Mouse (Mus musculus): ENCODE results near the gene Nfasc. TPM values are rescaled to one million over a fixed set of nuclear protein-coding genes. Genes with fewer than 3 reads are reported as not detected.

Gene Nfasc
- polyA plus RNA-seq, 1 experiment from 2014 or later: 0.99 TPM

- DNase-seq (ENCODE audit: low spot score) (no peak), ATAC-seq (ENCODE audit: insufficient number of reproducible peaks, low FRiP score, low TSS enrichment, low read depth) (no peak)
- no peak overlapping the region for H3K27ac ChIP-seq (replicated peaks; ENCODE audit: low read depth, low read length)
- no peak overlapping the region for H3K4me2 ChIP-seq (ENCODE audit: low read depth, severe bottlenecking)
- no peaks in the 10 kb centered on the region for H3K9me3 ChIP-seq (ENCODE audit: control insufficient read depth, low read length)
- 62% methylated on average over 9 of the region's 9 CpGs for WGBS
- peaks cover 23% of the 10 kb centered on the region for H3K4me1 ChIP-seq (ENCODE audit: control insufficient read depth, insufficient read depth, low read length)
- H3K36me3 ChIP-seq (ENCODE audit: control insufficient read depth, insufficient read depth, low read length): no peaks in the 10 kb centered on the region
- H3K27me3 ChIP-seq (ENCODE audit: control insufficient read depth, insufficient read depth, low read length): 0 out of 2 replicates have a peak, but pooled peaks cover 4% of the 10 kb centered on the region
- H3K9ac ChIP-seq (ENCODE audit: low read length): no peak overlapping the region
- H3K4me3 ChIP-seq (ENCODE audit: low read depth, low read length): no peak overlapping the region
Measured at GRCm38 (mm10) chr1:132532521-132532920, 209.1 kb downstream of the Nfasc start.

- peak; percentile 61 for DNase-seq (ENCODE audit: low spot score)
- H3K36me3 ChIP-seq (ENCODE audit: control insufficient read depth, insufficient read depth, low read length): no peaks in the 10 kb centered on the region
- H3K27ac ChIP-seq (replicated peaks; ENCODE audit: low read depth, low read length): peak overlapping the region; percentile 16; the same call in 1 of the 2 replicates
- no peaks in the 10 kb centered on the region for H3K9me3 ChIP-seq (ENCODE audit: control insufficient read depth, low read length)
- H3K27me3 ChIP-seq (ENCODE audit: control insufficient read depth, insufficient read depth, low read length): 0 out of 2 replicates have a peak, but pooled peaks cover 4% of the 10 kb centered on the region
- peak overlapping the region; percentile 30; the same call in 1 of the 2 replicates for H3K4me2 ChIP-seq (ENCODE audit: low read depth, severe bottlenecking)
- no peak overlapping the region for H3K4me3 ChIP-seq (ENCODE audit: low read depth, low read length)
- H3K9ac ChIP-seq (ENCODE audit: low read length): no peak overlapping the region
- ATAC-seq (ENCODE audit: insufficient number of reproducible peaks, low FRiP score, low TSS enrichment, low read depth): no peak
- H3K4me1 ChIP-seq (ENCODE audit: control insufficient read depth, insufficient read depth, low read length): peaks cover 23% of the 10 kb centered on the region
- WGBS: 1% methylated on average over 5 of the region's 5 CpGs
Measured at GRCm38 (mm10) chr1:132530631-132531191, 210.9 kb downstream of the Nfasc start.

- Histone ChIP-seq H3K4me3 (ENCODE audit: low read depth, low read length) (no peak overlapping the region), H3K27ac (replicated peaks; ENCODE audit: low read depth, low read length) (no peak overlapping the region), H3K4me2 (ENCODE audit: low read depth, severe bottlenecking) (no peak overlapping the region), H3K4me1 (ENCODE audit: control insufficient read depth, insufficient read depth, low read length) (peaks cover 21% of the 10 kb centered on the region), H3K9ac (ENCODE audit: low read length) (no peak overlapping the region), H3K36me3 (ENCODE audit: control insufficient read depth, insufficient read depth, low read length) (no peaks in the 10 kb centered on the region), H3K27me3 (ENCODE audit: control insufficient read depth, insufficient read depth, low read length) (0 out of 2 replicates have a peak, but pooled peaks cover 4% of the 10 kb centered on the region), H3K9me3 (ENCODE audit: control insufficient read depth, low read length) (no peaks in the 10 kb centered on the region)
- WGBS: 91% methylated on average over 19 of the region's 19 CpGs
- DNase-seq (ENCODE audit: low spot score) (no peak), ATAC-seq (ENCODE audit: insufficient number of reproducible peaks, low FRiP score, low TSS enrichment, low read depth) (no peak)
Measured at GRCm38 (mm10) chr1:132528647-132529334, 212.8 kb downstream of the Nfasc start.

- Histone ChIP-seq H3K27ac (replicated peaks; ENCODE audit: low read depth, low read length) (no peak overlapping the region), H3K4me1 (ENCODE audit: control insufficient read depth, insufficient read depth, low read length) (peaks cover 14% of the 10 kb centered on the region), H3K36me3 (ENCODE audit: control insufficient read depth, insufficient read depth, low read length) (no peaks in the 10 kb centered on the region), H3K4me2 (ENCODE audit: low read depth, severe bottlenecking) (no peak overlapping the region), H3K9me3 (ENCODE audit: control insufficient read depth, low read length) (no peaks in the 10 kb centered on the region), H3K27me3 (ENCODE audit: control insufficient read depth, insufficient read depth, low read length) (0 out of 2 replicates have a peak, but pooled peaks cover 4% of the 10 kb centered on the region), H3K4me3 (ENCODE audit: low read depth, low read length) (no peak overlapping the region), H3K9ac (ENCODE audit: low read length) (no peak overlapping the region)
- 95% methylated on average over 13 of the region's 13 CpGs for WGBS
- no peak for ATAC-seq (ENCODE audit: insufficient number of reproducible peaks, low FRiP score, low TSS enrichment, low read depth)
- DNase-seq (ENCODE audit: low spot score): no peak
Measured at GRCm38 (mm10) chr1:132528071-132528470, 213.5 kb downstream of the Nfasc start.

GRCm38 (mm10) chr1:132525832-132526231 lies 215.8 kb downstream of the Nfasc start:
- H3K9me3 ChIP-seq (ENCODE audit: control insufficient read depth, low read length): no peaks in the 10 kb centered on the region
- DNase-seq (ENCODE audit: low spot score) (peak; percentile 91), ATAC-seq (ENCODE audit: insufficient number of reproducible peaks, low FRiP score, low TSS enrichment, low read depth) (no peak)
- no peak overlapping the region; the same call in 1 of the 2 replicates for H3K27ac ChIP-seq (replicated peaks; ENCODE audit: low read depth, low read length)
- no peak overlapping the region for H3K4me3 ChIP-seq (ENCODE audit: low read depth, low read length)
- WGBS: 8% methylated on average over 10 of the region's 10 CpGs
- H3K9ac ChIP-seq (ENCODE audit: low read length): peak overlapping the region; percentile 49
- peaks cover 8% of the 10 kb centered on the region for H3K4me1 ChIP-seq (ENCODE audit: control insufficient read depth, insufficient read depth, low read length)
- H3K27me3 ChIP-seq (ENCODE audit: control insufficient read depth, insufficient read depth, low read length): 0 out of 2 replicates have a peak, but pooled peaks cover 4% of the 10 kb centered on the region
- H3K36me3 ChIP-seq (ENCODE audit: control insufficient read depth, insufficient read depth, low read length): no peaks in the 10 kb centered on the region
- no peak overlapping the region for H3K4me2 ChIP-seq (ENCODE audit: low read depth, severe bottlenecking)

- ATAC-seq (ENCODE audit: insufficient number of reproducible peaks, low FRiP score, low TSS enrichment, low read depth): no peak
- 33% methylated on average over 4 of the region's 4 CpGs for WGBS
- peak; percentile 61 for DNase-seq (ENCODE audit: low spot score)
- Histone ChIP-seq H3K9ac (ENCODE audit: low read length) (no peak overlapping the region), H3K4me1 (ENCODE audit: control insufficient read depth, insufficient read depth, low read length) (no peaks in the 10 kb centered on the region), H3K4me3 (ENCODE audit: low read depth, low read length) (no peak overlapping the region), H3K27me3 (ENCODE audit: control insufficient read depth, insufficient read depth, low read length) (0 out of 2 replicates have a peak, but pooled peaks cover 4% of the 10 kb centered on the region), H3K36me3 (ENCODE audit: control insufficient read depth, insufficient read depth, low read length) (no peaks in the 10 kb centered on the region), H3K9me3 (ENCODE audit: control insufficient read depth, low read length) (no peaks in the 10 kb centered on the region), H3K4me2 (ENCODE audit: low read depth, severe bottlenecking) (no peak overlapping the region), H3K27ac (replicated peaks; ENCODE audit: low read depth, low read length) (no peak overlapping the region)
Measured at GRCm38 (mm10) chr1:132523920-132524319, 217.7 kb downstream of the Nfasc start.

- no peaks in the 10 kb centered on the region for H3K4me1 ChIP-seq (ENCODE audit: control insufficient read depth, insufficient read depth, low read length)
Measured at GRCm38 (mm10) chr1:132523048-132523447, 218.5 kb downstream of the Nfasc start.

GRCm38 (mm10) chr1:132520764-132521163 lies 220.8 kb downstream of the Nfasc start:
- no peaks in the 10 kb centered on the region for H3K9me3 ChIP-seq (ENCODE audit: control insufficient read depth, low read length)
- no peaks in the 10 kb centered on the region for H3K4me1 ChIP-seq (ENCODE audit: control insufficient read depth, insufficient read depth, low read length)
- H3K4me2 ChIP-seq (ENCODE audit: low read depth, severe bottlenecking): no peak overlapping the region
- H3K9ac ChIP-seq (ENCODE audit: low read length): no peak overlapping the region
- H3K36me3 ChIP-seq (ENCODE audit: control insufficient read depth, insufficient read depth, low read length): no peaks in the 10 kb centered on the region
- ATAC-seq (ENCODE audit: insufficient number of reproducible peaks, low FRiP score, low TSS enrichment, low read depth): no peak
- DNase-seq (ENCODE audit: low spot score): peak; percentile 67
- no peak overlapping the region for H3K4me3 ChIP-seq (ENCODE audit: low read depth, low read length)
- H3K27ac ChIP-seq (replicated peaks; ENCODE audit: low read depth, low read length): no peak overlapping the region
- 13% methylated on average over 3 of the region's 6 CpGs for WGBS
- 0 out of 2 replicates have a peak, but pooled peaks cover 4% of the 10 kb centered on the region for H3K27me3 ChIP-seq (ENCODE audit: control insufficient read depth, insufficient read depth, low read length)

More at GRCm38 (mm10) chr1:132523048-132523447, 218.5 kb downstream of the Nfasc start:
- Histone ChIP-seq H3K4me3 (ENCODE audit: low read depth, low read length) (no peak overlapping the region), H3K27ac (replicated peaks; ENCODE audit: low read depth, low read length) (no peak overlapping the region), H3K4me2 (ENCODE audit: low read depth, severe bottlenecking) (no peak overlapping the region), H3K36me3 (ENCODE audit: control insufficient read depth, insufficient read depth, low read length) (no peaks in the 10 kb centered on the region), H3K9ac (ENCODE audit: low read length) (no peak overlapping the region), H3K27me3 (ENCODE audit: control insufficient read depth, insufficient read depth, low read length) (0 out of 2 replicates have a peak, but pooled peaks cover 4% of the 10 kb centered on the region), H3K9me3 (ENCODE audit: control insufficient read depth, low read length) (no peaks in the 10 kb centered on the region)
- ATAC-seq (ENCODE audit: insufficient number of reproducible peaks, low FRiP score, low TSS enrichment, low read depth) (no peak), DNase-seq (ENCODE audit: low spot score) (no peak)
- 90% methylated on average over 8 of the region's 8 CpGs for WGBS

Measured in limb, embryonic 11.5 days (tissue).